In the genomic region with DNA sequence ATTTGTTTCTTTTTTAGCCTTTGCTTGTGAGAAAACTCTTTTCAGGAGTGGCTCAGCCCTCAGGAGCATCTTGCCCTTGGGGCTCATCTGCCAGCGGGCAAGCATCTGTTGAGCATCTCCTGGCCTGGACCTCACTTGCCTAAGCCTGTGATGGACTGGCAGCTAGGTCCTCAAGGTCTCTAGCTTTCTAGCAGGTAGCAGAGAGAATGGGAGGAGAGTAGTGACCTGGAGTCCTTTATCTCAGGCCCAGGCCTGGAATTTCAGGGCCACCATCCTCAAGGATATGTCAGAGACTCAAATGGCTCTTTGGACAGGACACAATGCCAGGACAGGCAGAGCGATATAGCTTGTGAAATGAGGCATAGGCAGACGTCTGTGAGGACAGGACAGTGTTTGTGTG, we compare ENCODE assay signal across 26 mouse cellular contexts. TPM values are rescaled to one million over a fixed set of nuclear protein-coding genes. Genes with fewer than 3 reads are reported as not detected.
DNase-seq lines count a peak whose midpoint lies in the region; ATAC-seq and TF ChIP-seq lines count a peak whose summit lies in the region.
"Had no signal": no experiment of that assay in that cellular context is flagged by ENCODE, and none has a peak within 500 bp of the region (broad histone marks: within the 10 kb centered on the region; RNA-seq: fewer than 3 reads in every experiment).

No protein-coding gene starts in this region.

- no peak for TF ChIP-seq EP300 in heart, postnatal 0 days (IDR thresholded peaks at IDR 0.05; ENCODE audit: low read depth)
- no peak for TF ChIP-seq EP300 in liver, embryonic 14.5 days (IDR thresholded peaks at IDR 0.05; ENCODE audit: low read depth)

- no peak for TF ChIP-seq CTCF in heart, postnatal 0 days (IDR thresholded peaks at IDR 0.05; ENCODE audit: low read depth)
- no peak for TF ChIP-seq CTCF in spleen, adult 2 months (IDR thresholded peaks at IDR 0.05; ENCODE audit: extremely low read depth, insufficient read depth, insufficient read length, insufficient replicate concordance)
- TF ChIP-seq CTCF in liver, embryonic 14.5 days (IDR thresholded peaks at IDR 0.05; ENCODE audit: low read depth): no peak

- H3K4me2 ChIP-seq in heart, postnatal 0 days (ENCODE audit: low read depth, low read length): no peak overlapping the region
- no peak overlapping the region for H3K4me2 ChIP-seq in liver, embryonic 14.5 days (ENCODE audit: low read depth)
- H3K4me2 ChIP-seq in liver, embryonic 16.5 days (ENCODE audit: low read depth, low read length): no peak overlapping the region
- H3K4me2 ChIP-seq: embryonic facial prominence, embryonic 15.5 days; forebrain, embryonic 12.5 days; heart, embryonic 11.5 days; hindbrain, embryonic 14.5 days; lung, embryonic 14.5 days; neural tube, embryonic 13.5 days had no signal

- H3K4me3 ChIP-seq in heart, postnatal 0 days (ENCODE audit: low read depth, low read length): no peak overlapping the region
- no peak overlapping the region for H3K4me3 ChIP-seq in spleen, adult 2 months (ENCODE audit: extremely low read depth, insufficient read depth, insufficient read length)
- no peak overlapping the region for H3K4me3 ChIP-seq in liver, embryonic 14.5 days (ENCODE audit: insufficient read depth in 1 of 2, low read depth in 2 of 2, low read length in 2 of 2)
- H3K4me3 ChIP-seq in liver, embryonic 16.5 days (ENCODE audit: low read depth, low read length): no peak overlapping the region
- H3K4me3 ChIP-seq: embryonic facial prominence, embryonic 10.5 days; embryonic facial prominence, embryonic 15.5 days; forebrain, embryonic 12.5 days; neural tube, embryonic 13.5 days had no signal

- no peak for DNase-seq in heart, postnatal 0 days (ENCODE audit: low spot score)
- no peak for DNase-seq in heart, adult 18-20 months
- no peak for DNase-seq in spleen, adult 2 months (ENCODE audit: low read depth in 1 of 2, low spot score in 2 of 2)
- DNase-seq in spleen, postnatal 14 days (ENCODE audit: low spot score in 2 of 2): no peak
- no peak for DNase-seq in liver, embryonic 14.5 days (ENCODE audit: low read depth in 3 of 3, low spot score in 3 of 3)
- DNase-seq in cerebellum, postnatal 4 days (ENCODE audit: low spot score in 2 of 2): no peak
- DNase-seq: adrenal gland, postnatal 10 days; B cell, adult 2 months; cerebellum, adult 11-12 months; cerebellum, postnatal 14 days; forebrain, postnatal 0 days; gastrocnemius, postnatal 10 days; kidney, adult 9 months; kidney, postnatal 10 days; layer of hippocampus, postnatal 36 days; left cerebral cortex, postnatal 4 days; lung, embryonic 14.5 days; lung, postnatal 14 days had no signal

- H3K27ac ChIP-seq in heart, postnatal 0 days (ENCODE audit: low read depth): peak overlapping the region; percentile 55; the same call in 1 of the 2 replicates
- H3K27ac ChIP-seq in spleen, adult 2 months (ENCODE audit: insufficient read depth, low read length): peak overlapping the region; percentile 96
- H3K27ac ChIP-seq in liver, embryonic 14.5 days: peak overlapping the region; percentile 77
- peak overlapping the region; percentile 84 for H3K27ac ChIP-seq in liver, embryonic 16.5 days (ENCODE audit: low read length)
- H3K27ac ChIP-seq: embryonic facial prominence, embryonic 10.5 days; embryonic facial prominence, embryonic 15.5 days; forebrain, embryonic 12.5 days; hindbrain, embryonic 14.5 days; neural tube, embryonic 13.5 days had no signal

- no peaks in the 10 kb centered on the region for H3K9me3 ChIP-seq in heart, postnatal 0 days (replicated peaks; ENCODE audit: control insufficient read depth, low read length)
- H3K9me3 ChIP-seq in liver, embryonic 14.5 days (ENCODE audit: control insufficient read depth, low read length): no peaks in the 10 kb centered on the region
- H3K9me3 ChIP-seq in liver, embryonic 16.5 days (replicated peaks; ENCODE audit: control insufficient read depth, low read length): no peaks in the 10 kb centered on the region
- H3K9me3 ChIP-seq: embryonic facial prominence, embryonic 10.5 days; embryonic facial prominence, embryonic 15.5 days; forebrain, embryonic 12.5 days; neural tube, embryonic 13.5 days had no signal

- H3K27me3 ChIP-seq in heart, postnatal 0 days (ENCODE audit: control insufficient read depth, insufficient read depth, low read length): no peaks in the 10 kb centered on the region
- H3K27me3 ChIP-seq in spleen, adult 2 months (ENCODE audit: control insufficient read depth, insufficient read depth, low read length): no peaks in the 10 kb centered on the region
- no peaks in the 10 kb centered on the region for H3K27me3 ChIP-seq in liver, embryonic 14.5 days (ENCODE audit: control insufficient read depth, insufficient read depth, low read length)
- H3K27me3 ChIP-seq in liver, embryonic 16.5 days (ENCODE audit: control insufficient read depth, insufficient read depth, low read depth, low read length): no peaks in the 10 kb centered on the region
- H3K27me3 ChIP-seq: embryonic facial prominence, embryonic 15.5 days; forebrain, embryonic 12.5 days; neural tube, embryonic 13.5 days had no signal

- no peak for TF ChIP-seq POLR2A in spleen, adult 2 months (IDR thresholded peaks at IDR 0.05; ENCODE audit: low read depth, low read length)

- 81% methylated on average over 3 of the region's 3 CpGs for WGBS in heart, postnatal 0 days
- WGBS in spleen, adult 2 months: 69% methylated on average over 3 of the region's 3 CpGs
- 84% methylated on average over 3 of the region's 3 CpGs for WGBS in liver, embryonic 14.5 days (ENCODE audit: insufficient replicate concordance)
- WGBS in liver, embryonic 16.5 days (ENCODE audit: insufficient replicate concordance): 81% methylated on average over 3 of the region's 3 CpGs

- 0 out of 2 replicates have a peak, but pooled peaks cover 10% of the 10 kb centered on the region for H3K4me1 ChIP-seq in heart, postnatal 0 days (ENCODE audit: control insufficient read depth, insufficient read depth)
- peaks cover 41% of the 10 kb centered on the region; the same call in 1 of the 2 replicates for H3K4me1 ChIP-seq in spleen, adult 2 months (ENCODE audit: control insufficient read depth, insufficient read depth, insufficient read length)
- H3K4me1 ChIP-seq in liver, embryonic 14.5 days (replicated peaks; ENCODE audit: control insufficient read depth in 2 of 2, insufficient read depth in 2 of 2, low read length in 1 of 2): peaks cover 77 to 81% of the 10 kb centered on the region in 2 experiments
- peaks cover 79% of the 10 kb centered on the region for H3K4me1 ChIP-seq in liver, embryonic 16.5 days (ENCODE audit: control insufficient read depth, low read depth, low read length)
- H3K4me1 ChIP-seq: embryonic facial prominence, embryonic 10.5 days; forebrain, embryonic 12.5 days; neural tube, embryonic 13.5 days had no signal

- no peak overlapping the region for H3K9ac ChIP-seq in heart, postnatal 0 days (replicated peaks; ENCODE audit: low read depth, low read length)
- H3K9ac ChIP-seq in liver, embryonic 14.5 days (replicated peaks): no peak overlapping the region
- no peak overlapping the region for H3K9ac ChIP-seq in liver, embryonic 16.5 days (ENCODE audit: low read depth, low read length)
- H3K9ac ChIP-seq: embryonic facial prominence, embryonic 15.5 days; forebrain, embryonic 12.5 days; forebrain, postnatal 0 days; hindbrain, embryonic 14.5 days; lung, embryonic 14.5 days; neural tube, embryonic 13.5 days had no signal

- no peaks in the 10 kb centered on the region for H3K36me3 ChIP-seq in heart, postnatal 0 days (replicated peaks; ENCODE audit: control insufficient read depth, insufficient read depth, low read length)
- no peaks in the 10 kb centered on the region for H3K36me3 ChIP-seq in spleen, adult 2 months (ENCODE audit: control insufficient read depth, insufficient read depth, low read length)
- H3K36me3 ChIP-seq in liver, embryonic 14.5 days (replicated peaks; ENCODE audit: control insufficient read depth, insufficient read depth, low read depth): no peaks in the 10 kb centered on the region
- H3K36me3 ChIP-seq in liver, embryonic 16.5 days (ENCODE audit: control insufficient read depth, insufficient read depth): no peaks in the 10 kb centered on the region
- H3K36me3 ChIP-seq: embryonic facial prominence, embryonic 10.5 days; embryonic facial prominence, embryonic 15.5 days; forebrain, embryonic 12.5 days; neural tube, embryonic 13.5 days had no signal

- ATAC-seq in heart, postnatal 0 days (ENCODE audit: insufficient read depth, low read depth): no peak
- ATAC-seq in liver, embryonic 14.5 days (ENCODE audit: insufficient read depth): no peak
- no peak for ATAC-seq in liver, embryonic 16.5 days (ENCODE audit: low read depth)
- ATAC-seq: forebrain, postnatal 0 days; intestine, postnatal 0 days had no signal

RNA-seq across cellular contexts. Expression of a gene that starts 59.3 kb away (rescaled TPM):
- 40.7 and 47.4 TPM in 2 replicates for total RNA-seq in heart, postnatal 0 days (2014; rRNA removed; ENCODE audit: low replicate concordance)
- 26.0 and 26.5 TPM in 2 replicates for polyA plus RNA-seq in heart, postnatal 0 days (2015; fragmentation: Nextera tagmentation; extraction: Ambion mirVana)
- total RNA-seq in heart, adult 18-20 months (2021): 10 to 100 TPM; 42.9 to 59.3 TPM
- 72.0 and 89.0 TPM in 2 replicates for polyA plus RNA-seq in spleen, adult 2 months (2012; rRNA removed)
- 3.2 and 3.4 TPM in 2 replicates for polyA plus RNA-seq in liver, embryonic 14.5 days (2012; rRNA removed)
- 12.8 and 15.8 TPM in 2 replicates for polyA plus RNA-seq in liver, embryonic 14.5 days (2014; fragmentation: Nextera tagmentation; extraction: Ambion mirVana)
- polyA plus RNA-seq in liver, embryonic 16.5 days (2015; fragmentation: Nextera tagmentation; extraction: Ambion mirVana): 15.6 and 16.6 TPM in 2 replicates
